In genomic region chr17:79746146-79746591, GRCm38 (mm10) we compare ENCODE assay signal across 9 mouse cellular contexts. TPM values are rescaled to one million over a fixed set of nuclear protein-coding genes. Genes with fewer than 3 reads are reported as not detected.
DNase-seq lines count a peak whose midpoint lies in the region; ATAC-seq and TF ChIP-seq lines count a peak whose summit lies in the region.
"Had no signal": no experiment of that assay in that cellular context is flagged by ENCODE, and none has a peak within 500 bp of the region (broad histone marks: within the 10 kb centered on the region; RNA-seq: fewer than 3 reads in every experiment).

No protein-coding gene starts in this region.

- H3K4me3 ChIP-seq in midbrain, postnatal 0 days (ENCODE audit: low read depth, low read length), result no peak overlapping the region
- no peak overlapping the region for H3K4me3 ChIP-seq in midbrain, embryonic 13.5 days (replicated peaks)
- no peak overlapping the region for H3K4me3 ChIP-seq in brown adipose tissue, adult 24 weeks (ENCODE audit: insufficient read depth, low read depth, low read length)
- no peak overlapping the region for H3K4me3 ChIP-seq in kidney, embryonic 15.5 days (replicated peaks)
- no peak overlapping the region for H3K4me3 ChIP-seq in stomach, embryonic 16.5 days (replicated peaks; ENCODE audit: low read length)
- no peak overlapping the region for H3K4me3 ChIP-seq in forebrain, embryonic 16.5 days (replicated peaks; ENCODE audit: low read length)
- H3K4me3 ChIP-seq: neural tube, embryonic 12.5 days had no signal

- H3K36me3 ChIP-seq in midbrain, postnatal 0 days (ENCODE audit: insufficient read depth, low read length), result no peaks in the 10 kb centered on the region
- no peaks in the 10 kb centered on the region for H3K36me3 ChIP-seq in midbrain, embryonic 13.5 days
- H3K36me3 ChIP-seq in kidney, embryonic 15.5 days, result no peaks in the 10 kb centered on the region
- H3K36me3 ChIP-seq in stomach, embryonic 16.5 days (ENCODE audit: control insufficient read depth, insufficient read depth, low read length), result no peaks in the 10 kb centered on the region
- H3K36me3 ChIP-seq in forebrain, embryonic 16.5 days (ENCODE audit: control insufficient read depth, insufficient read depth), result no peaks in the 10 kb centered on the region
- H3K36me3 ChIP-seq: neural tube, embryonic 12.5 days had no signal

- H3K4me2 ChIP-seq in midbrain, postnatal 0 days (ENCODE audit: low read depth, low read length, poor library complexity, severe bottlenecking), result no peak overlapping the region
- H3K4me2 ChIP-seq in midbrain, embryonic 13.5 days (replicated peaks), result no peak overlapping the region
- H3K4me2 ChIP-seq in kidney, embryonic 15.5 days, result no peak overlapping the region
- H3K4me2 ChIP-seq in stomach, embryonic 16.5 days (ENCODE audit: low read depth, low read length), result no peak overlapping the region
- no peak overlapping the region for H3K4me2 ChIP-seq in forebrain, embryonic 16.5 days (ENCODE audit: low read length)
- H3K4me2 ChIP-seq: neural tube, embryonic 12.5 days had no signal

- 21% methylated on average over 3 of the region's 3 CpGs for WGBS in midbrain, postnatal 0 days
- WGBS in midbrain, embryonic 13.5 days, result 12% methylated on average over 3 of the region's 3 CpGs
- 18% methylated on average over 3 of the region's 3 CpGs for WGBS in kidney, embryonic 15.5 days
- WGBS in stomach, embryonic 16.5 days, result 13% methylated on average over 3 of the region's 3 CpGs
- WGBS in forebrain, embryonic 16.5 days, result 6% methylated on average over 3 of the region's 3 CpGs

- no peaks in the 10 kb centered on the region for H3K27me3 ChIP-seq in midbrain, postnatal 0 days (ENCODE audit: insufficient read depth, low read length)
- H3K27me3 ChIP-seq in midbrain, embryonic 13.5 days, result no peaks in the 10 kb centered on the region; the same call in 1 of the 2 replicates
- H3K27me3 ChIP-seq in kidney, embryonic 15.5 days, result no peaks in the 10 kb centered on the region
- H3K27me3 ChIP-seq in stomach, embryonic 16.5 days (ENCODE audit: control insufficient read depth, insufficient read depth, low read length), result no peaks in the 10 kb centered on the region
- H3K27me3 ChIP-seq in forebrain, embryonic 16.5 days (replicated peaks; ENCODE audit: control insufficient read depth, insufficient read depth, low read length), result no peaks in the 10 kb centered on the region
- H3K27me3 ChIP-seq: neural tube, embryonic 12.5 days had no signal

- no peak for TF ChIP-seq CTCF in midbrain, postnatal 0 days (IDR thresholded peaks at IDR 0.05)

- H3K9me3 ChIP-seq in midbrain, postnatal 0 days (ENCODE audit: low read length), result 0 out of 2 replicates have a peak, but pooled peaks cover 4% of the 10 kb centered on the region
- H3K9me3 ChIP-seq in midbrain, embryonic 13.5 days, result no peaks in the 10 kb centered on the region
- H3K9me3 ChIP-seq in kidney, embryonic 15.5 days (replicated peaks), result no peaks in the 10 kb centered on the region; the same call in 1 of the 2 replicates
- no peaks in the 10 kb centered on the region for H3K9me3 ChIP-seq in stomach, embryonic 16.5 days (replicated peaks; ENCODE audit: control insufficient read depth, low read length)
- peaks cover 2% of the 10 kb centered on the region; the same call in 1 of the 2 replicates for H3K9me3 ChIP-seq in forebrain, embryonic 16.5 days (ENCODE audit: control insufficient read depth, low read length)
- H3K9me3 ChIP-seq: neural tube, embryonic 12.5 days had no signal

- no peak overlapping the region for H3K27ac ChIP-seq in midbrain, postnatal 0 days (ENCODE audit: low read depth, low read length)
- no peak overlapping the region for H3K27ac ChIP-seq in midbrain, embryonic 13.5 days
- H3K27ac ChIP-seq in brown adipose tissue, adult 24 weeks (replicated peaks; ENCODE audit: low read depth, low read length), result peak overlapping the region; percentile 57; the same call in 1 of the 2 replicates
- H3K27ac ChIP-seq in kidney, embryonic 15.5 days, result peak overlapping the region; percentile 82
- 0 out of 2 replicates have a peak overlapping the region, but pooled peaks have one; percentile 46 for H3K27ac ChIP-seq in stomach, embryonic 16.5 days (ENCODE audit: low read length)
- no peak overlapping the region for H3K27ac ChIP-seq in forebrain, embryonic 16.5 days (ENCODE audit: low read length)
- H3K27ac ChIP-seq: neural tube, embryonic 12.5 days had no signal

- DNase-seq in midbrain, postnatal 0 days (ENCODE audit: low spot score), result peak; percentile 28
- DNase-seq in left cerebral cortex, postnatal 14 days (ENCODE audit: low spot score in 2 of 2), result no peak
- DNase-seq: thymus, postnatal 4 days had no signal

- no peak for ATAC-seq in midbrain, postnatal 0 days (ENCODE audit: low FRiP score)
- ATAC-seq in midbrain, embryonic 13.5 days, result no peak
- peak; percentile 55 for ATAC-seq in kidney, embryonic 15.5 days (replicated peaks; ENCODE audit: low FRiP score)
- peak; percentile 88 for ATAC-seq in stomach, embryonic 16.5 days (ENCODE audit: insufficient read depth, low FRiP score)
- no peak for ATAC-seq in forebrain, embryonic 16.5 days

- H3K9ac ChIP-seq in midbrain, postnatal 0 days (replicated peaks; ENCODE audit: low read length, poor library complexity, severe bottlenecking), result no peak overlapping the region
- no peak overlapping the region for H3K9ac ChIP-seq in midbrain, embryonic 13.5 days (replicated peaks)
- no peak overlapping the region for H3K9ac ChIP-seq in kidney, embryonic 15.5 days
- no peak overlapping the region for H3K9ac ChIP-seq in stomach, embryonic 16.5 days (ENCODE audit: low read length)
- no peak overlapping the region for H3K9ac ChIP-seq in forebrain, embryonic 16.5 days (replicated peaks; ENCODE audit: low read depth, low read length)
- H3K9ac ChIP-seq: neural tube, embryonic 12.5 days had no signal

- no peaks in the 10 kb centered on the region for H3K4me1 ChIP-seq in midbrain, postnatal 0 days (ENCODE audit: insufficient read depth, low read length)
- 0 out of 2 replicates have a peak, but pooled peaks cover 3% of the 10 kb centered on the region for H3K4me1 ChIP-seq in midbrain, embryonic 13.5 days (replicated peaks)
- peaks cover 2% of the 10 kb centered on the region for H3K4me1 ChIP-seq in brown adipose tissue, adult 24 weeks (ENCODE audit: control insufficient read depth, insufficient read depth, insufficient read length, low read length)
- peaks cover 39% of the 10 kb centered on the region for H3K4me1 ChIP-seq in kidney, embryonic 15.5 days
- peaks cover 10% of the 10 kb centered on the region; the same call in 1 of the 2 replicates for H3K4me1 ChIP-seq in stomach, embryonic 16.5 days (ENCODE audit: control insufficient read depth, insufficient read depth, low read length)
- H3K4me1 ChIP-seq in forebrain, embryonic 16.5 days (replicated peaks; ENCODE audit: control insufficient read depth, insufficient read depth, low read length), result no peaks in the 10 kb centered on the region; the same call in 1 of the 2 replicates

- intact Hi-C loops in left cerebral cortex, postnatal 14 days (cut with DNase I), result no loop called here

RNA-seq across cellular contexts. Expression of gene Cyp1b1, which starts 31.3 kb away (rescaled TPM):
- total RNA-seq in midbrain, postnatal 0 days (2014; rRNA removed), result 8.7 and 12.2 TPM in 2 replicates
- 4.5 and 5.0 TPM in 2 replicates for polyA plus RNA-seq in midbrain, postnatal 0 days (2015; fragmentation: Nextera tagmentation; extraction: Ambion mirVana)
- polyA plus RNA-seq in midbrain, embryonic 13.5 days (2015; fragmentation: Nextera tagmentation; extraction: Ambion mirVana), result 4.9 and 5.2 TPM in 2 replicates
- polyA plus RNA-seq in brown adipose tissue, adult 24 weeks (2012; ENCODE audit: insufficient read depth, insufficient read length, missing spikeins), result 3.0 and 3.1 TPM in 2 replicates
- polyA plus RNA-seq in kidney, embryonic 15.5 days (2015; fragmentation: Nextera tagmentation; extraction: Ambion mirVana), result 16.5 and 17.2 TPM in 2 replicates
- polyA plus RNA-seq in stomach, embryonic 16.5 days (2015; fragmentation: Nextera tagmentation; extraction: Ambion mirVana), result 12.4 and 13.4 TPM in 2 replicates
- total RNA-seq in left cerebral cortex, postnatal 14 days (2021), result 1 to 10 TPM; 3.3 to 4.2 TPM
- polyA plus RNA-seq in forebrain, embryonic 16.5 days (2015; fragmentation: Nextera tagmentation; extraction: Ambion mirVana), result 4.4 and 7.2 TPM in 2 replicates

Comparison
In these comparisons a context has a peak if more than half of its experiments do, and no peak if none do; other contexts are left out.
1. ATAC-seq: peak in kidney, embryonic 15.5 days (single experiment) and stomach, embryonic 16.5 days (single experiment); none in midbrain, postnatal 0 days (single experiment), midbrain, embryonic 13.5 days (single experiment) and forebrain, embryonic 16.5 days (single experiment).
2. H3K27ac ChIP-seq: peak in brown adipose tissue, adult 24 weeks (single experiment), kidney, embryonic 15.5 days (single experiment) and stomach, embryonic 16.5 days (single experiment); none in midbrain, postnatal 0 days (single experiment), midbrain, embryonic 13.5 days (single experiment) and forebrain, embryonic 16.5 days (single experiment).